Comparison of ENCODE assay signal across 27 mouse cellular contexts in the genomic region with DNA sequence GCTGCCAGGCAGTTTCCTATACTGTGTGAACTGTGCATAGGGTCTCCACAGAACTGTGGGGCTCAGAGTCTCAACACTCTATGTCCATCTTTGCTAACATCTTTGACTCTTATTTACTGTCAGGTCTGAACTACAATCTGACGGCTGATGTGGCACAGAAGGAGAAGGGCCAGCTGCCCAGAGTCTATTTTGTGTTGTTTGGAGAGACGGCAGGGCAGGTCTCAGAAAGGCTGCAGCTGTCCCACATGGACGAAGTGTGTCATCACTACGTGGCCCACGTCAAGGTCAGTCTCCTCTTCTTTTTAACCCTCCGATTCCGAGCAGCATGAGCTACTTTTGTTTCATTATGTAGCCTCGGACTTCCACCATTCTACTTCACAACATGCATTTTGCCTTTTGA.
DNase-seq lines count a peak whose midpoint lies in the region; ATAC-seq and TF ChIP-seq lines count a peak whose summit lies in the region.
"Had no signal": no experiment of that assay in that cellular context is flagged by ENCODE, and none has a peak within 500 bp of the region (broad histone marks: within the 10 kb centered on the region; RNA-seq: fewer than 3 reads in every experiment).

No protein-coding gene starts in this region.

- 51% methylated on average over 8 of the region's 8 CpGs for WGBS in lung, embryonic 15.5 days
- 59% methylated on average over 8 of the region's 8 CpGs for WGBS in lung, postnatal 0 days
- 63% methylated on average over 8 of the region's 8 CpGs for WGBS in stomach, embryonic 16.5 days
- WGBS in thymus, adult 2 months: 97% methylated on average over 8 of the region's 8 CpGs

- no peak for DNase-seq in lung, postnatal 14 days
- DNase-seq in adrenal gland, postnatal 14 days: peak; percentile 53
- DNase-seq in lung, postnatal 0 days (ENCODE audit: low spot score): peak; percentile 26
- DNase-seq in thymus, adult 2 months: no peak
- no peak for DNase-seq in thymus, postnatal 14 days
- DNase-seq: cerebellum, adult 8-10 months; cerebellum, postnatal 25 days; forebrain, postnatal 0 days; heart, adult 2 months; heart, postnatal 4 days; kidney, postnatal 14 days; liver; retina, postnatal 1 day; right cerebral cortex, postnatal 14 days had no signal

- H3K4me3 ChIP-seq in lung, embryonic 15.5 days: no peak overlapping the region
- H3K4me3 ChIP-seq in lung, postnatal 0 days (ENCODE audit: low read depth, low read length): no peak overlapping the region
- no peak overlapping the region for H3K4me3 ChIP-seq in stomach, embryonic 16.5 days (replicated peaks; ENCODE audit: low read length)
- H3K4me3 ChIP-seq in thymus, adult 2 months (ENCODE audit: control insufficient read depth, insufficient read depth, low read length): no peak overlapping the region
- H3K4me3 ChIP-seq: embryonic facial prominence, embryonic 10.5 days; embryonic facial prominence, embryonic 15.5 days; forebrain, embryonic 12.5 days; heart, adult 2 months; heart, embryonic 12.5 days; hindbrain, embryonic 13.5 days; megakaryocyte, embryonic 14.5 days; midbrain, embryonic 13.5 days; neural tube, embryonic 15.5 days had no signal

- no peaks in the 10 kb centered on the region for H3K36me3 ChIP-seq in lung, embryonic 15.5 days
- H3K36me3 ChIP-seq in lung, postnatal 0 days (ENCODE audit: insufficient read depth, low read length): no peaks in the 10 kb centered on the region
- no peaks in the 10 kb centered on the region for H3K36me3 ChIP-seq in stomach, embryonic 16.5 days (ENCODE audit: control insufficient read depth, insufficient read depth, low read length)
- H3K36me3 ChIP-seq in thymus, adult 2 months (ENCODE audit: control insufficient read depth, insufficient read depth, low read length): no peaks in the 10 kb centered on the region
- H3K36me3 ChIP-seq: forebrain, embryonic 12.5 days; hindbrain, embryonic 13.5 days; midbrain, embryonic 13.5 days; neural tube, embryonic 15.5 days had no signal

- TF ChIP-seq CTCF in lung, postnatal 0 days (IDR thresholded peaks at IDR 0.05): no peak
- no peak for TF ChIP-seq CTCF in thymus, adult 2 months (IDR thresholded peaks at IDR 0.05; ENCODE audit: borderline replicate concordance, control insufficient read depth, extremely low read depth, insufficient read depth, low read length, poor library complexity)

- no peak overlapping the region for H3K4me2 ChIP-seq in lung, embryonic 15.5 days
- no peak overlapping the region for H3K4me2 ChIP-seq in lung, postnatal 0 days (replicated peaks; ENCODE audit: low read depth, low read length)
- no peak overlapping the region for H3K4me2 ChIP-seq in stomach, embryonic 16.5 days (ENCODE audit: low read depth, low read length)
- H3K4me2 ChIP-seq: embryonic facial prominence, embryonic 15.5 days; forebrain, embryonic 12.5 days; heart, embryonic 12.5 days; hindbrain, embryonic 13.5 days; midbrain, embryonic 13.5 days; neural tube, embryonic 15.5 days had no signal

- no peaks in the 10 kb centered on the region for H3K27me3 ChIP-seq in lung, embryonic 15.5 days
- no peaks in the 10 kb centered on the region for H3K27me3 ChIP-seq in lung, postnatal 0 days (replicated peaks; ENCODE audit: insufficient read depth, low read length)
- no peaks in the 10 kb centered on the region for H3K27me3 ChIP-seq in stomach, embryonic 16.5 days (ENCODE audit: control insufficient read depth, insufficient read depth, low read length)
- no peaks in the 10 kb centered on the region for H3K27me3 ChIP-seq in thymus, adult 2 months (ENCODE audit: control insufficient read depth, insufficient read depth, low read length)
- H3K27me3 ChIP-seq: embryonic facial prominence, embryonic 15.5 days; forebrain, embryonic 12.5 days; heart, embryonic 12.5 days; hindbrain, embryonic 13.5 days; midbrain, embryonic 13.5 days; neural tube, embryonic 15.5 days had no signal

- TF ChIP-seq EP300 in lung, postnatal 0 days (IDR thresholded peaks at IDR 0.05): no peak

- no peak; the same call in 1 of the 2 replicates for ATAC-seq in lung, embryonic 15.5 days (ENCODE audit: borderline replicate concordance, extremely low read depth, low FRiP score, low TSS enrichment)
- ATAC-seq in lung, postnatal 0 days: no peak
- no peak for ATAC-seq in stomach, embryonic 16.5 days (ENCODE audit: insufficient read depth, low FRiP score)
- ATAC-seq: CD4-positive, CD25-positive, alpha-beta regulatory T cell, adult 4 months; forebrain, postnatal 0 days; intestine, postnatal 0 days; midbrain, embryonic 13.5 days had no signal

- no peak for TF ChIP-seq POLR2A in thymus, adult 2 months (IDR thresholded peaks at IDR 0.05; ENCODE audit: control insufficient read depth, extremely low read depth, insufficient read depth, low read length, poor library complexity)

- no peak overlapping the region for H3K9ac ChIP-seq in lung, embryonic 15.5 days
- H3K9ac ChIP-seq in lung, postnatal 0 days (replicated peaks; ENCODE audit: low read depth): no peak overlapping the region
- no peak overlapping the region for H3K9ac ChIP-seq in stomach, embryonic 16.5 days (ENCODE audit: low read length)
- H3K9ac ChIP-seq: embryonic facial prominence, embryonic 15.5 days; forebrain, embryonic 12.5 days; forebrain, postnatal 0 days; heart, embryonic 12.5 days; hindbrain, embryonic 13.5 days; liver, embryonic 14.5 days; midbrain, embryonic 13.5 days; neural tube, embryonic 15.5 days had no signal

- H3K27ac ChIP-seq in lung, embryonic 15.5 days: peak overlapping the region; percentile 83
- H3K27ac ChIP-seq in lung, postnatal 0 days (ENCODE audit: low read length): peak overlapping the region; percentile 32; the same call in 1 of the 2 replicates
- H3K27ac ChIP-seq in stomach, embryonic 16.5 days (ENCODE audit: low read length): peak overlapping the region; percentile 87; the same call in 1 of the 2 replicates
- H3K27ac ChIP-seq in thymus, adult 2 months (ENCODE audit: control insufficient read depth, insufficient read depth, low read length): no peak overlapping the region
- H3K27ac ChIP-seq: embryonic facial prominence, embryonic 10.5 days; embryonic facial prominence, embryonic 15.5 days; forebrain, embryonic 12.5 days; heart, adult 2 months; hindbrain, embryonic 13.5 days; liver, embryonic 14.5 days; midbrain, embryonic 13.5 days; neural tube, embryonic 15.5 days had no signal

- H3K9me3 ChIP-seq in lung, embryonic 15.5 days: no peaks in the 10 kb centered on the region
- no peaks in the 10 kb centered on the region for H3K9me3 ChIP-seq in lung, postnatal 0 days (ENCODE audit: low read length)
- H3K9me3 ChIP-seq in stomach, embryonic 16.5 days (replicated peaks; ENCODE audit: control insufficient read depth, low read length): no peaks in the 10 kb centered on the region
- H3K9me3 ChIP-seq: embryonic facial prominence, embryonic 10.5 days; embryonic facial prominence, embryonic 15.5 days; forebrain, embryonic 12.5 days; heart, embryonic 12.5 days; hindbrain, embryonic 13.5 days; megakaryocyte, embryonic 14.5 days; midbrain, embryonic 13.5 days; neural tube, embryonic 15.5 days had no signal

- H3K4me1 ChIP-seq in lung, embryonic 15.5 days: peaks cover 58% of the 10 kb centered on the region
- H3K4me1 ChIP-seq in lung, postnatal 0 days (ENCODE audit: insufficient read depth, low read depth, low read length): peaks cover 11% of the 10 kb centered on the region; the same call in 1 of the 2 replicates
- H3K4me1 ChIP-seq in stomach, embryonic 16.5 days (ENCODE audit: control insufficient read depth, insufficient read depth, low read length): peaks cover 39% of the 10 kb centered on the region
- peaks cover 5% of the 10 kb centered on the region; the same call in 1 of the 2 replicates for H3K4me1 ChIP-seq in thymus, adult 2 months (replicated peaks; ENCODE audit: control insufficient read depth, insufficient read depth, low read length)
- H3K4me1 ChIP-seq: midbrain, embryonic 13.5 days had no signal

Comparison
In these comparisons a context has a peak if more than half of its experiments do, and no peak if none do; other contexts are left out.
1. DNase-seq: peak in adrenal gland, postnatal 14 days (single experiment) and lung, postnatal 0 days (single experiment); none in lung, postnatal 14 days (single experiment), thymus, adult 2 months (single experiment) and thymus, postnatal 14 days (single experiment).